In genomic region chr12:26130011-26130410, GRCm38 (mm10) we compare ENCODE assay signal across 28 mouse cellular contexts.
A peak's percentile ranks its signal among the peaks of the same experiment; 100 is the strongest.
DNase-seq lines count a peak whose midpoint lies in the region; ATAC-seq and TF ChIP-seq lines count a peak whose summit lies in the region.
"Had no signal": no experiment of that assay in that cellular context is flagged by ENCODE, and none has a peak within 500 bp of the region (broad histone marks: within the 10 kb centered on the region; RNA-seq: fewer than 3 reads in every experiment).

No protein-coding gene starts in this region.

- H3K9me3 ChIP-seq in forebrain, postnatal 0 days (ENCODE audit: low read length), result no peaks in the 10 kb centered on the region
- no peaks in the 10 kb centered on the region for H3K9me3 ChIP-seq in forebrain, embryonic 11.5 days (ENCODE audit: control insufficient read depth, low read length)
- no peaks in the 10 kb centered on the region for H3K9me3 ChIP-seq in heart, embryonic 10.5 days
- H3K9me3 ChIP-seq: embryonic facial prominence, embryonic 13.5 days; embryonic facial prominence, embryonic 15.5 days; forebrain, embryonic 10.5 days; forebrain, embryonic 13.5 days; forebrain, embryonic 15.5 days had no signal

- intact Hi-C loops in heart, postnatal 25 days (cut with DNase I), result no loop called here
- intact Hi-C loops in left cerebral cortex, adult 2 months (cut with DNase I), result loop anchor here (2.0 to 5.0 kb wide), 2 partner anchors 27 to 47 kb away; no protein-coding TSS in a partner anchor

- no peak overlapping the region for H3K9ac ChIP-seq in forebrain, postnatal 0 days
- no peak overlapping the region for H3K9ac ChIP-seq in forebrain, embryonic 11.5 days (ENCODE audit: low read length)
- H3K9ac ChIP-seq: embryonic facial prominence, embryonic 13.5 days; embryonic facial prominence, embryonic 15.5 days; forebrain, embryonic 13.5 days; forebrain, embryonic 15.5 days had no signal

- no peak overlapping the region for H3K4me3 ChIP-seq in forebrain, postnatal 0 days (ENCODE audit: low read depth, low read length)
- no peak overlapping the region for H3K4me3 ChIP-seq in forebrain, embryonic 11.5 days (ENCODE audit: low read depth, low read length)
- H3K4me3 ChIP-seq in heart, embryonic 10.5 days, result no peak overlapping the region
- no peak overlapping the region for H3K4me3 ChIP-seq in left cerebral cortex, adult 2 months
- H3K4me3 ChIP-seq: embryonic facial prominence, embryonic 13.5 days; embryonic facial prominence, embryonic 15.5 days; erythroblast, embryonic 14.5 days; forebrain, embryonic 10.5 days; forebrain, embryonic 13.5 days; forebrain, embryonic 15.5 days had no signal

- peak overlapping the region; percentile 29; the same call in 1 of the 2 replicates for H3K27ac ChIP-seq in forebrain, postnatal 0 days (ENCODE audit: low read depth, low read length)
- no peak overlapping the region for H3K27ac ChIP-seq in forebrain, embryonic 11.5 days (ENCODE audit: low read depth, low read length)
- no peak overlapping the region for H3K27ac ChIP-seq in heart, embryonic 10.5 days
- peak overlapping the region; percentile 51 for H3K27ac ChIP-seq in left cerebral cortex, adult 2 months
- H3K27ac ChIP-seq: embryonic facial prominence, embryonic 13.5 days; embryonic facial prominence, embryonic 15.5 days; forebrain, embryonic 10.5 days; forebrain, embryonic 13.5 days; forebrain, embryonic 15.5 days had no signal

- 81% methylated on average over 3 of the region's 3 CpGs for WGBS in forebrain, postnatal 0 days
- WGBS in forebrain, embryonic 11.5 days, result 84% methylated on average over 3 of the region's 3 CpGs
- WGBS in heart, embryonic 10.5 days, result 73% methylated on average over 3 of the region's 3 CpGs

- no peak for DNase-seq in forebrain, postnatal 0 days
- no peak for DNase-seq in forebrain, embryonic 11.5 days (ENCODE audit: low spot score)
- DNase-seq in heart, embryonic 10.5 days (ENCODE audit: low spot score), result peak; percentile 42
- no peak for DNase-seq in heart, postnatal 25 days (ENCODE audit: low spot score)
- no peak for DNase-seq in left cerebral cortex, adult 2 months (ENCODE audit: extremely low spot score in 1 of 2, low spot score in 2 of 2)
- no peak for DNase-seq in left cerebral cortex, adult 9 months (ENCODE audit: low spot score in 2 of 2)
- DNase-seq: adrenal gland, adult 8-10 months; adrenal gland, postnatal 14 days; adrenal gland, postnatal 36 days; B cell, adult 2 months; cerebellum, adult 11 months; cerebellum, adult 18-20 months; cerebellum, adult 8-10 months; cerebellum, adult 9-11 months; cerebellum, postnatal 14 days; cerebellum, postnatal 36 days; embryo, embryonic 11 days had no signal

- H3K4me1 ChIP-seq in forebrain, postnatal 0 days (ENCODE audit: insufficient read depth), result no peaks in the 10 kb centered on the region; the same call in none of the 2 replicates
- H3K4me1 ChIP-seq in forebrain, embryonic 11.5 days (replicated peaks; ENCODE audit: control insufficient read depth, insufficient read depth, low read length), result no peaks in the 10 kb centered on the region
- H3K4me1 ChIP-seq in heart, embryonic 10.5 days, result no peaks in the 10 kb centered on the region
- H3K4me1 ChIP-seq: embryonic facial prominence, embryonic 13.5 days; embryonic facial prominence, embryonic 15.5 days; forebrain, embryonic 10.5 days had no signal

- no peak overlapping the region for H3K4me2 ChIP-seq in forebrain, postnatal 0 days (ENCODE audit: low read depth)
- no peak overlapping the region for H3K4me2 ChIP-seq in forebrain, embryonic 11.5 days (ENCODE audit: low read depth, low read length, severe bottlenecking)
- H3K4me2 ChIP-seq: embryonic facial prominence, embryonic 13.5 days; embryonic facial prominence, embryonic 15.5 days; forebrain, embryonic 13.5 days; forebrain, embryonic 15.5 days had no signal

- H3K27me3 ChIP-seq in forebrain, postnatal 0 days (ENCODE audit: insufficient read depth, low read length), result no peaks in the 10 kb centered on the region
- no peaks in the 10 kb centered on the region for H3K27me3 ChIP-seq in forebrain, embryonic 11.5 days (ENCODE audit: control insufficient read depth, insufficient read depth, low read length)
- no peaks in the 10 kb centered on the region for H3K27me3 ChIP-seq in heart, embryonic 10.5 days (ENCODE audit: insufficient read depth, poor library complexity, severe bottlenecking)
- H3K27me3 ChIP-seq: CH12.LX; embryonic facial prominence, embryonic 13.5 days; embryonic facial prominence, embryonic 15.5 days; forebrain, embryonic 13.5 days; forebrain, embryonic 15.5 days had no signal

- 0 out of 2 replicates have a peak, but pooled peaks have one; percentile 32 for ATAC-seq in forebrain, postnatal 0 days
- no peak for ATAC-seq in forebrain, embryonic 11.5 days (replicated peaks; ENCODE audit: low FRiP score)
- ATAC-seq: activated CD4-positive, CD25-positive, alpha-beta regulatory T cell, adult 4 months; CD4-positive, CD25-positive, alpha-beta regulatory T cell, adult 4 months; forebrain, embryonic 13.5 days; forebrain, embryonic 15.5 days; Patski had no signal

- H3K36me3 ChIP-seq in forebrain, postnatal 0 days (ENCODE audit: insufficient read depth), result no peaks in the 10 kb centered on the region
- H3K36me3 ChIP-seq in forebrain, embryonic 11.5 days (ENCODE audit: control insufficient read depth, insufficient read depth, low read length), result no peaks in the 10 kb centered on the region
- no peaks in the 10 kb centered on the region for H3K36me3 ChIP-seq in heart, embryonic 10.5 days
- H3K36me3 ChIP-seq: embryonic facial prominence, embryonic 13.5 days; embryonic facial prominence, embryonic 15.5 days; forebrain, embryonic 10.5 days; forebrain, embryonic 15.5 days; G1E had no signal

- no peak for TF ChIP-seq CTCF in forebrain, postnatal 0 days (IDR thresholded peaks at IDR 0.05; ENCODE audit: low read depth)
- no peak for TF ChIP-seq CTCF in left cerebral cortex, adult 2 months (IDR thresholded peaks at IDR 0.05)

Comparison
In these comparisons a context has a peak if more than half of its experiments do, and no peak if none do; other contexts are left out.
1. H3K27ac ChIP-seq: peak in forebrain, postnatal 0 days (single experiment) and left cerebral cortex, adult 2 months (single experiment); none in forebrain, embryonic 11.5 days (single experiment) and heart, embryonic 10.5 days (single experiment).